Mouse (Mus musculus) v-Abl transformed pro-B cells (cell line): Measurements from ENCODE around the gene Rnf34.

Source experiments
- in situ Hi-C, 2 experiments: fragments of 400-800 bp; cut with MboI; formaldehyde crosslinking; loops; one replicate each; pipeline ENCODE4 v1.15.1; 2025; ENCODE audit not compliant: unreplicated experiment in 2 of 2

Gene Rnf34

DNA sequence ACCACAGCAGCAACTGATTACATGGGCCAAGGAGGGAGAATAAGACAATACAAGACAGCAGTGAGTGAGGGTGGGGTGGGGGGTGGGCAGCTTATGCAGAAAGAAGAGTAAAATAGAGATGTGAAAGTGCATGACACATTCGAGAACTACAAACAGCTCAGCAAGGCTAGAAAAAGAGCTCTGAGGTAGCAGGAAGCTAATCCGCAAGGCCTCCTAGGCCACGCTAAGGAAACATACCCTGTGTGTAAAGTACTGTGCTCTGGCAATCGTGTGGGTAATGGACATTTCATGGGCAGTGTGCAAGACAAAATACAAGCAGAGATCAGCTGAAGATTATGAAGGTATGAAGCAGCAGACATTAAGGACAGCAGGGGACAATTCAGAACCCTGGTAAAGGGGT, 45.0 kb downstream of the Rnf34 start:
- in situ Hi-C loops: loop anchor here (25.0 kb wide), 1 partner anchor 783 kb away; the partner anchor contains the start of gene Myl2 (in 2 of the 2)

DNA sequence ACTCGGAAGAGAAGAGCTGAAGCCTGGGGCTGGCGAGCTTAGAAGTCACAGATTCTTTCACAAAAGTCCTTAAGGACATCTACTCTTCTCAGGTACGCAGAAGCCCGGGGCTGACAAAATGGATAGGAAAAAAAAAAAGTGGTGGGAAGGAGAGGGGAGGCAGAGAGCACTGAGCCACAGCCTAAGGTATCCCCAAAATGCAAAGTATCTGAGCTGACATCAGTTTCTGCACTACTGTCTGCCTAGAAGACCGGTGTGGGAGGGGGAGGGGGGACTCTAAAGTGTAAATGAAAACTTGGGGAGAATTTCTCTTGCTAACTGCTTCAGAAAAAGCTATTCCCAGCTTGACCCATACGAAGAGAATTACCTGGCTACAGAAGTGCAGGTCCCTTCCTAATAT, 48.3 kb downstream of the Rnf34 start:
- in situ Hi-C loops: loop anchor here (25.0 kb wide), 1 partner anchor 786 kb away; the partner anchor contains the start of gene Myl2 (in 2 of the 2)

DNA sequence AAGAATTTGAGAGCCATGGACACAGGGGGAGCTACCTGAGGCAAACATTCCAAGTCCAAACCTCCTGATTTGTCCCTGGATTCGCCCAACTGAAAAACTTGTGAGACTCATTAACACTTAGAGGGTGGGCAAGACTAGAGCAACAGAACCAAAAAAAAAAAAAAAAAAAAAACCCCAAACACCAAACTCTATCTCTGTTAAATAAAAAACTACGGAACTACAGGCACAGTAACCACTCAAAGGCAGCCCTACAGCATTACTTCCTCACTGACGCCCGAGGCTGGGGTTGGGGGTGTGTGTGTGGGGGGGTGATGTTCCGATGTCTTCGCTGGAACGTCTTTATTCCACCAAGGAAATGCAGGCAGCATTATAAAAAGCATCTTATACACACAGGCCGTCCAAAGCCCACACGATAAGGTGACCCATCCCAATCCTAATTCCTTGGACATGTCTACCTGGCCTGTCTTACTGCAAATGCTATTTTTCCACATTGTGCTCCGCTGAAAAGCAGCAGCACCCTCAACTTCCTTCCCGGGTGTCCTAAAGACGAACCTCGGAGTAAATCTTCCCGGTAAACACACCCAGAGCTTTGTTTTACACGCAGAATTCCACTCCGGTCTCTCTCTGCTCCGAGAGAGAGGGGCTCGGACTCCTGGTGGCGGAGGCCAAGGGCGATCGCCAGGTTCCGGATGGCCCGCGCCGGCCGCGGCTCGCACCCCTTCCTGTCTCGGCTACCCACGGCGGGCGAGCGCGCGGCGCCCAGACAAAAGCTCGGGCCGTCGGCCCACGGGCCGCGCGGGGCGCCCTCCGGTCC, 49.3 kb downstream of the Rnf34 start:
- in situ Hi-C loops: loop anchor here (25.0 kb wide), 1 partner anchor 787 kb away; the partner anchor contains the start of gene Myl2 (in 2 of the 2)

DNA sequence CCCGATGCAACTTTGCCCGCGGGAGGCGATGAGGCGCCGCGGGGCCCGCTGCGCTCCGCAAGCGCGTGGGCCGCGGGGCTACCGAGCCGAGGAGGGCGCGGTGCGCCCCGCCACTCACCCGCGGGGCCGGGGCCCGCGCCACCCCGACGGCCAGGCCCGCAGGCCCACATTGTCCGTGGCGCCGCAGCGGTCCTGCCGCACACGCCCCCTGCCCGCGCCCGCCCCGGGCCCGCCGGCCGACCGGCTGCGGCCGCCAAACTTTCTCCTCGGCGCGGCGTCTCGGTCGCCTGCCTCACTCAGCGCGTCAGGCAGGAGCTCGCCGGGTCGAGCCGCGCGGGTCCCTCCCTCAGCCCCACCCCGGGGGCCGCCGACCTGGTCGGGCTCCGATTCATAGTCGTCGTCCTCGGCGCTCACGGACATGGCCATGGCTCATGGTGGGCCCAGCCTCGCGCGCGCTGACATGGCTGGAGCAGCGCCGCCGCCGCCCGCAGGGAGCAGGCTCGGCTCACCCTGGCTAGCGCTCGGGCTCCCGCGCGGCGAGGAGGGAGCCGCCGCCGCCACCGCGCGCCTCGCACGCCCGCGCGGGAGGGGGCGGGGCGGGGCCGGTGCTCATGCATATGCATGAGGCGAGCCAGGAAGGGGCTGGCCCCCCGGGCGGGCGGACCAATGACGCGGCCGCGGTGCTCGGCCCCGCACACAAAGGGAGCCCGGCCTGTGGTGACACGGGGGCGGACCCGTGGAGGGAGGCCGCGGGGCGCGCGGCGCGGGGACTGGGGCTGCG, 50.1 kb downstream of the Rnf34 start:
- in situ Hi-C loops: loop anchor here (25.0 kb wide), 1 partner anchor 788 kb away; the partner anchor contains the start of gene Myl2 (in 2 of the 2)

DNA sequence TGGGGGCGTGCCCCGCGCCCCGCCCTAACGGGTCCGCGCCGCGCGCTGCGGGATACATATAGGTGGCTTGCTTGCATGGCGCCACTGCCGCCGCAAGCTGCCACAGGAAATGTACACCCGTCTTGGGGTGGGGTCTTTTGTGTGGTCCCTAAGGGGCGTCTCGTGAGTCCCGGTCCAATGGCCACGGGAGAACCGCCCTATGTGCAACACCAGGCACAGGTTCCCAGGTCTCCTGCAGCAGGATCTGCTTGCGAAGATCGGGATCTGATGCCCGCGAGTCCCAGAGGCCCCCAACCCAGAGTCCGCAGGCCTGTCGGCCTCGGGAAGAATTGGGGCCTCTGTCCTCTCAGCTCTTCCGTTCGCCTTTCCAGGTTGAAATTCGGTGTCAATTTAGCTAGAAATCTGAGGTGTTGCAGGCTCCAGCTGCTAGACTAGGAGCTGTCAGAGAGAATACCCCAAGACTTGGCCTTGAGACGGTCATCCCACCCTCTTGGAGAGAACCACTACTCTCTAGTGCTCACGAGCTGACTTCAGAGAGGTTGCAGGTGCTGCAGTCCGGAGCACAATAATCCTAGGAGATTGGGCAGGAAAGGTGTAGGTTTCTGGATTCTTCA, 50.8 kb downstream of the Rnf34 start:
- in situ Hi-C loops: no loop called here

DNA sequence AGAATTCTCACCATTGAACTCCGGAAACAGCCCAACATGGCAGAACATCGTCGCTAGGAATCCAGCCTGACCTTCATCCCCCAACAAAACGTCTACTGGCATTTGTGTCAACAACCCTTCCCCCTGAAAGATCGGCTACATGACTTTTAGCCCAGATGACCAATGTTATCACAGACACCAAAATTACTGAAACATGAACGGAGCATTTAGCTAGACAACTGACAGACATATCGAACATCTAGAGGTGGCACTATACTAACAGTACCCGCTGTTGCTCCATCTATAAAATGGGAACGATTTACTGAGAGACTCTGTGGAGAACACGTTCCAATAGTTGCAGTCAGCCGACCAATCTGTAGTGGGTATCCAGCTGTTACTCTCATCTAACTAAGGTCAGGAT, 51.3 kb downstream of the Rnf34 start:
- in situ Hi-C loops: no loop called here

DNA sequence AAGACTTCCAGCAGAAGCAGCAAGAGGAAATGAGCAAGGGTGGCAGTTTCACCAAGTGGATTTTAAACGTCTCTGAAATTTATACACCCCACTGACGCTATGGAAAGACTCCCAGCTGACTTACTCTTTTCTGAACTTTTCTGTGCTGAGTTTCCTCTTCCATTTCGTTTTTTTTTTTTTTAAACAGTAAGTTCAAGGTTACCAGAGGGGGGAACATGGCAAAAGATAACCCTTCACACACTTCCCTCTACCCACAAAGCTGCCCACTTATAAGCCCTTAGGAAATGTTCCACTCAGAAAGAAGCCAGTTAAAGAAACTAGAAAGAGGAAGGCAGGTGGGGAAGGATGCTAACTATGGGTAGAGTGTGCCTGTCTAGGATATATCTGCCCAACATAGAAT, 51.8 kb downstream of the Rnf34 start:
- in situ Hi-C loops: no loop called here

DNA sequence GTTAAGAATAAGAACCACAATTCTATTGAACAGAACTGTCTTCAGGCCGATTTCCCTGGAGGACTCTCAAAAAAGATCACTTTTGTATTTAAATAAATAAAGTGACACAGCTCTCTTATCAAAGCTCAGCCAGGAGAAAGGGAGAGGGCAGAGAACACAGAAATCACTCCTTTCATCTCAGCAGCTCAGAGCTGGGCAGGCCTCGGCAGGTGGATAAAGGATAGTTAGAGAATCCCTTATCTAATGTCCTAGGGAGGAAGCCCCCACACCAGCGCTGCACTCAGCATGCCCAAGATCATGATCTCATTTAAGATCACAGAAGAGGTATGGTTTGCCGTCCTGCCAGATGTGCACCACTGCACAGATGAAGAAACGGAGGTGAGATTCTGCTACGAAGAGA, 52.4 kb downstream of the Rnf34 start:
- in situ Hi-C loops: no loop called here

DNA sequence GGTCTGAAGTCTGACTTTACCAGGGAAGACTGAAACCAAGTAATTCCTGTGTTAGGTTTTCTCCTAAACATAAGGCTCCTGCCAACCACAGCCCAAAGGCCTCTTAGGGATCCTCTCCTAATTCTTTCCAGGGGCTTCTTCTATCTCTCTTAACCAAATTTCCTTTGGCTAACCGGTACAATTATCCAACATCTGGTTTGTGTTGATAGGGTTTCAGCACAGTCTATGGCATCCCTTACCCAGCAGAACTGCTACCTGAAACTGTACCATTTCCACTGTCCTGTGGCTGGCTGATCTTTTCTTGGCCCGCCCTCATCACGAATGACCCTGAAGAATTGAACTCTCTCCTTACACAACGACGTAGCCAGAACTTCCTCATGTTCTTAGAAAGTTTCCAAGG, 53.3 kb downstream of the Rnf34 start:
- in situ Hi-C loops: no loop called here

DNA sequence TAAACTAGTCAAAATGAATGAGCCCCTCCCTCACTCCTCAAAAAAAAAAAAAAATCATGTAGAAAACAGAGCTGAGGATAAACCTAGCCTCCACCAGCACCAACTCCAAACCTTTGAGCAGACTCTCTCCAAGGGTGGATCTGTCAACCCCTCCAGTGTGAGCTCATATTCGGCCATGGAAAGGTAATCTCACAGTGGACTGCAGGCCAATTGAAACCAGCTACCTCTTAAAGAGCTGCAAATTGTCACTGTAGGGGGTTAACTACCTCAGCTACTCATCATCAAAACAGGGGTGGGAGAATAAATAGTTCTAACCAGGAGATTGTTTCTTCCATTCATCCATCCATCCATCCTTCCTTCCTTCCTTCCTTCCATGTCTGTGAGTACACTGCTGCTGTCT, 57.3 kb downstream of the Rnf34 start:
- in situ Hi-C loops: no loop called here

DNA sequence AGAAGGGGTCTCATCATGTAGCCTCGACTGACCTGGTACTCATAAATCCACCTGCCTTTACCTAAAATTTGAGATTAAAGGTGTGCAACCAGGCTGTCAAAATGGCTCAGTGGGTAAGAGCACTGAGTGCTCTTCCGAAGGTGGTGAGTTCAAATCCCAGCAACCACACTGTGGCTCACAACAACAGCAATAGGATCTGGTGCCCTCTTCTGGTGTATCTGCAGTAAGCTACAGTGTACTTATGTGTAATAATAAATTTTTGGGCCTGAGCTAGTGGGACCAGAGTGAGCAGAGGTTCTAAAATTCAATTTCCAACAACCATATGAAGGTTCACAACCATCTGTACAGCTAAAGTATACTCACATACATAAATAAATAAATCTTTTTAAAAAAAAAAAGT, 58.2 kb downstream of the Rnf34 start:
- in situ Hi-C loops: no loop called here

DNA sequence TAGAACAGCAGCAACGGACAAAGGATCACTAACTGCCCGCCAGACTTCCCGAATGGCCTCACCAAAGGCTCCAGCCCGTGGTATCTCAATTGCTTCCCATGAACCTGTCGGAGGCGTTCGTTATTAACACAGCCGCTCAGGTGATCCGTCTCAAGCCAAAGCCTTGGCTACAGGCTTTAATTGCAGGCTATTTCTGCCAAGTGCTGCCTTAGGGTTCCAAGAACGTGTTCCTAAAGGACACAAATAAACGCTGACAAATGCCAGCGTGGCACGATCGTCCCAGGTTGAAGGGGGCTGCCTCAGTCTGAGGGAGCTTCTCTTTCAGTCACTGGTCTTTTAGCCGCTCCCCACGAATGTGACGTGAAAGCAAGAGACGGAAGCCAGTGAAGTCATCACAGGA, 59.6 kb downstream of the Rnf34 start:
- in situ Hi-C loops: no loop called here

DNA sequence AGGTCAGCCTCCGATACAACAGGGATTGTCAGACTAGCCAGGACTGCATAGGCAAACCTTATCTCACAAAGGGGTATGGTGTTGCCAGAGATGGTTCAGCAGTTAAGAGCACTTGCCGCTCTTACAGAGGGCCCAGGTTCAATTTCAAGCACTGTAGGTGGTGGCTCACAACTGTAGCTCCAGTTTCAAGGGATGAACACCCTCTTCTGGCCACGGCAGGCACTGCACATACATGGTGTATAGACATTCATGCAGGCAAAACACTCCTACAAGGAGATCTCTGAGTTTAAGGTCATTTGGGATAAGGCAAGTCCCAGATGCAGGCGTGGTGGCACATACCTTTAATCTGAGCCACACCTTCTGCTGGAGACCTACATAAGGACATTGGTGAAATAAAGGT, 63.0 kb downstream of the Rnf34 start:
- in situ Hi-C loops: no loop called here

DNA sequence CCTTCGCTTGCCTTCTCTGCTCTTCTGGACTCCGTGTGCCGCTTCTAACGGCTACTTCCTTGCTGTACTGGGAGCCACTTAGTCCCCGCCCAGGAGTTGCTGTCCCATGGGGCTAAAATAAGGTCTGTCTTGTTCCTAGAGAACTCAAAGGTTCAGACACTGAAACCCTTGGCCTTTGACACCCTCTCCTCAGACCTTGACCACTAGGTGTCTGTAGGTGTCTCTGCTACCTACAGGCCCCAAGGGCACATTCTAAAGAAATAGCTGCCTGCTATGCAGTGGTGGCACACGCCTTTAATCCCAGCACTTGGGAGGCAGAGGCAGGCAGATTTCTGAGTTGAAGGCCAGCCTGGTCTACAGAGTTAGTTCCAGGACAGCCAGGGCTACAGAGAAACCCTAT, 66.3 kb downstream of the Rnf34 start:
- in situ Hi-C loops: no loop called here

DNA sequence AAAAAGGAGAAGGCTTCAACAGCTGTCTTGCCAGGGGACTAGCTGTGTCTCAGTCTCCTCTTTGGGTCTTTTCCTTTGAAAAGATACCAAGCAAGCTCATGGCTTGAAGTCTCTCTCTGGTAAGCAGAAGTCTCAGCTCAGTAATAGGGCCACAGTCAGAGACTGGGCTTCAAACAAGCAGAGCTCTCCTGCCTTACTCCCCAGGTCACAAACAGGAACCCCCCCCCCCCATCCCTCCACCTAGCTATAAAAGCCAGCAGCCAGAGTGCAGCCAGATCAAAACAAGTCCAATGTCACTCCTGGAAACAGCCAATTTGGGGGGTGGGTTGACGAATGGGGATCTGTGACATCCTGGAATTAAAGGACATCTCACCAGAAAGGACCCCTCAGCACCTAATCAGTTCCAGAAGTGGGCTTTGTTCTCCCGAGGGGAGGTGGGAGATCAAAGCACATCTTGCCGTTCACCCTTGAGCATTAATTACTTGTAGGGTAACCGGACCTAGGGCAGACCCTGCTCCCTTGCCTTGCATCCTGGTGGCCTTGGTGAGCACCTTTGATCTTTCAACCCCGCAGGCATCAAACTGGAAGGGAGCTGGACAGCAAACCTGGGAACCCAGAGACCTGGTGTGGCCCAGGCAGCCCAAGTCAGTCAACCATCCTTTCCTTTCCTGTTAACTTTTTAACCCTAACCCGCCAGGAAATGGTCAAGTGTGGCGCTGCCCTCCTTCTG, 68.3 kb downstream of the Rnf34 start:
- in situ Hi-C loops: no loop called here

DNA sequence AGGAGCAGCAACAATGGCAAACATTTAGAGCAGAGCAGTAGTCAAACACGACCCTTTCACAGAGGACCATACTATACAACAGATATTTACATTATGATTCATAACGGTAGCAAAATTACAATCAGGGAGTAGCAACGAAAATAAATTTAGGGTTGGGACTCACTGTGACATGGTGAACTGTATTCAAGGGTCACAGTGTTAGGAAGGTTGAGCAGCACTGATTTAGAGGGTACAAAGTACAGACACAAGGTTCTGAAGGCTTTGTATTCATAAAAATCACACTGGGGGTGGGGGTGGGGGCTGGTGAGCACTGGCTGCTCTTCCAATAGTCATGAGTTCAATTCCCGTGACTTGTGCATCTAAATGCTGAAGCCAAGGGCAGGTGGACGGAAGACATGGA, 70.7 kb downstream of the Rnf34 start:
- in situ Hi-C loops: no loop called here
